Mouse (Mus musculus) heart, postnatal 0 days (tissue): Measurements from ENCODE around the gene Pi4k2a. TPM values are rescaled to one million over a fixed set of nuclear protein-coding genes. Genes with fewer than 3 reads are reported as not detected.

Experiments
- ATAC-seq: fragments of 200-750 bp; cut with Nextera tagmentation; 2 replicates; pipeline ENCODE4 v1.8.0; 2017; ENCODE audit warnings: low read depth, moderate number of reproducible peaks, moderate library complexity; ENCODE audit not compliant: insufficient read depth
- DNase-seq: peaks from one replicate; pipeline ENCODE4 v3.0.0-alpha.2; 2016; ENCODE audit warnings: low spot score
- H3K27ac ChIP-seq: fragments of 300-500 bp; sonication (generic); 2 replicates; pipeline ENCODE4 v1.5.1; 2014; ENCODE audit warnings: low read depth, mild to moderate bottlenecking
- H3K27me3 ChIP-seq: fragments of 300-500 bp; sonication (generic); 2 replicates; pipeline ENCODE4 v1.6.1; 2014; ENCODE audit warnings: low read length, mixed read lengths; ENCODE audit not compliant: control insufficient read depth, insufficient read depth
- H3K36me3 ChIP-seq: fragments of 300-500 bp; sonication (generic); replicated peaks from 2 replicates; pipeline ENCODE4 v1.6.1; 2014; ENCODE audit warnings: low read length, mixed read lengths; ENCODE audit not compliant: control insufficient read depth, insufficient read depth
- H3K4me1 ChIP-seq: fragments of 300-500 bp; sonication (generic); 2 replicates; pipeline ENCODE4 v1.6.1; 2014; ENCODE audit warnings: antibody characterized with exemption; ENCODE audit not compliant: control insufficient read depth, insufficient read depth
- H3K4me2 ChIP-seq: fragments of 300-500 bp; sonication (generic); 2 replicates; pipeline ENCODE4 v1.6.1; 2014; ENCODE audit warnings: low read depth, mild to moderate bottlenecking, low read length, moderate library complexity
- H3K4me3 ChIP-seq: fragments of 300-500 bp; sonication (generic); 2 replicates; pipeline ENCODE4 v1.5.1; 2014; ENCODE audit warnings: low read depth, low read length
- H3K9ac ChIP-seq: fragments of 300-500 bp; sonication (generic); replicated peaks from 2 replicates; pipeline ENCODE4 v1.6.1; 2014; ENCODE audit warnings: low read depth, low read length, mixed read lengths
- H3K9me3 ChIP-seq: fragments of 300-500 bp; sonication (generic); replicated peaks from 2 replicates; pipeline ENCODE4 v1.6.1; 2016; ENCODE audit warnings: low read length; ENCODE audit not compliant: control insufficient read depth
- CTCF ChIP-seq: IDR thresholded peaks from 2 replicates; pipeline ENCODE4 v1.5.1; 2016; ENCODE audit warnings: antibody characterized with exemption, control low read depth, low read depth
- EP300 ChIP-seq: IDR thresholded peaks from 2 replicates; pipeline ENCODE4 v1.6.1; 2016; ENCODE audit warnings: antibody characterized with exemption, low read depth
- whole genome bisulfite sequencing: fragments of 180-500 bp; shearing (Covaris S2); extraction: QIAGEN DNeasy Blood & Tissue Kit; methylation state at CpG from one replicate; pipeline ENCODE4 v1.1.7; 2014; 5-methylcytosine and 5-hydroxymethylcytosine counted together
- polyA plus RNA-seq: library from polyadenylated mRNA; unstranded; fragments of >200 nt; fragmentation: Nextera tagmentation; extraction: Ambion mirVana; gene quantifications from 2 replicates; pipeline ENCODE4 v1.2.1, GENCODE M21; 2015
- total RNA-seq: library from RNA; depleted of rRNA; stranded (reverse); fragments of >200 nt; gene quantifications from 2 replicates; pipeline ENCODE4 v1.2.3, GENCODE M21; 2014; ENCODE audit warnings: low replicate concordance

Gene Pi4k2a
- total and polyA plus RNA-seq, 2 experiments from 2014 or later: 6.7 to 13.4 TPM

- ATAC-seq (no peak), DNase-seq (no peak)
- no peak overlapping the region for H3K4me3 ChIP-seq
- H3K9me3 ChIP-seq: no peaks in the 10 kb centered on the region
- H3K36me3 ChIP-seq: no peaks in the 10 kb centered on the region
- H3K27ac ChIP-seq: no peak overlapping the region
- no peaks in the 10 kb centered on the region for H3K4me1 ChIP-seq
- H3K4me2 ChIP-seq: no peak overlapping the region
- TF ChIP-seq CTCF: no peak
- no peak overlapping the region for H3K9ac ChIP-seq
- no peaks in the 10 kb centered on the region for H3K27me3 ChIP-seq
- 82% methylated on average over 4 of the region's 4 CpGs for WGBS
These were observed 47.0 kb downstream of the Pi4k2a start for GRCm38 (mm10) chr19:42137167-42137672.

GRCm38 (mm10) chr19:42138517-42139285 is 48.4 kb downstream of the Pi4k2a start:
- H3K36me3 ChIP-seq: no peaks in the 10 kb centered on the region
- no peaks in the 10 kb centered on the region for H3K4me1 ChIP-seq
- H3K9me3 ChIP-seq: no peaks in the 10 kb centered on the region
- 77% methylated on average over 15 of the region's 15 CpGs for WGBS
- no peak for ATAC-seq
- no peak for TF ChIP-seq CTCF
- no peak for TF ChIP-seq EP300
- H3K27me3 ChIP-seq: no peaks in the 10 kb centered on the region
- H3K9ac ChIP-seq: no peak overlapping the region
- no peak overlapping the region for H3K4me3 ChIP-seq
- no peak for DNase-seq
- no peak overlapping the region for H3K4me2 ChIP-seq
- H3K27ac ChIP-seq: no peak overlapping the region

GRCm38 (mm10) chr19:42139724-42140517 is 49.7 kb downstream of the Pi4k2a start:
- no peaks in the 10 kb centered on the region for H3K36me3 ChIP-seq
- TF ChIP-seq CTCF (no peak), EP300 (no peak)
- H3K9me3 ChIP-seq: no peaks in the 10 kb centered on the region
- H3K9ac ChIP-seq: no peak overlapping the region
- H3K4me3 ChIP-seq: no peak overlapping the region
- no peak for ATAC-seq
- no peak overlapping the region for H3K4me2 ChIP-seq
- H3K4me1 ChIP-seq: no peaks in the 10 kb centered on the region
- DNase-seq: no peak
- no peak overlapping the region for H3K27ac ChIP-seq
- H3K27me3 ChIP-seq: no peaks in the 10 kb centered on the region
- 73% methylated on average over 5 of the region's 5 CpGs for WGBS

GRCm38 (mm10) chr19:42141998-42142397 is 51.7 kb downstream of the Pi4k2a start:
- ATAC-seq (no peak), DNase-seq (no peak)
- Histone ChIP-seq H3K9ac (no peak overlapping the region), H3K36me3 (no peaks in the 10 kb centered on the region), H3K9me3 (no peaks in the 10 kb centered on the region), H3K4me3 (no peak overlapping the region), H3K4me2 (no peak overlapping the region), H3K27ac (no peak overlapping the region), H3K4me1 (no peaks in the 10 kb centered on the region), H3K27me3 (no peaks in the 10 kb centered on the region)
- no peak for TF ChIP-seq EP300
- no peak for TF ChIP-seq CTCF
- WGBS: 77% methylated on average over 3 of the region's 3 CpGs

- TF ChIP-seq EP300 (no peak), CTCF (no peak)
These were observed 52.5 kb downstream of the Pi4k2a start for GRCm38 (mm10) chr19:42142757-42143156.

More at GRCm38 (mm10) chr19:42142757-42143156, 52.5 kb downstream of the Pi4k2a start:
- no peaks in the 10 kb centered on the region for H3K27me3 ChIP-seq
- H3K27ac ChIP-seq: no peak overlapping the region
- DNase-seq (no peak), ATAC-seq (no peak)
- no peak overlapping the region for H3K9ac ChIP-seq
- H3K4me2 ChIP-seq: no peak overlapping the region
- no peaks in the 10 kb centered on the region for H3K4me1 ChIP-seq
- H3K36me3 ChIP-seq: no peaks in the 10 kb centered on the region
- no peak overlapping the region for H3K4me3 ChIP-seq
- WGBS: 87% methylated on average over 2 of the region's 2 CpGs
- H3K9me3 ChIP-seq: no peaks in the 10 kb centered on the region
